Mouse (Mus musculus) thymus, adult 2 months (tissue): ENCODE measurements around the gene Kiss1r. TPM values are rescaled to one million over a fixed set of nuclear protein-coding genes. Genes with fewer than 3 reads are reported as not detected.

Experiments used
- DNase-seq: peaks from one replicate; pipeline ENCODE4 v3.0.0; 2021
- H3K27ac ChIP-seq: fragments of 200-500 bp; 2 replicates; pipeline ENCODE4 v1.5.1; 2012; ENCODE audit warnings: low read length, control low read depth; ENCODE audit not compliant: control insufficient read depth, insufficient read depth
- H3K27me3 ChIP-seq: fragments of 200-500 bp; 2 replicates; pipeline ENCODE4 v1.6.1; 2012; ENCODE audit warnings: mild to moderate bottlenecking, low read length, moderate library complexity, mixed read lengths; ENCODE audit not compliant: control insufficient read depth, insufficient read depth
- H3K36me3 ChIP-seq: fragments of 200-500 bp; 2 replicates; pipeline ENCODE4 v1.6.1; 2012; ENCODE audit warnings: mild to moderate bottlenecking, low read length, moderate library complexity; ENCODE audit not compliant: control insufficient read depth, insufficient read depth
- H3K4me1 ChIP-seq: fragments of 200-500 bp; replicated peaks from 2 replicates; pipeline ENCODE4 v1.6.1; 2012; ENCODE audit warnings: low read length; ENCODE audit not compliant: control insufficient read depth, insufficient read depth
- H3K4me3 ChIP-seq: fragments of 200-500 bp; 2 replicates; pipeline ENCODE4 v1.5.1; 2012; ENCODE audit warnings: mild to moderate bottlenecking, low read length, control low read depth, moderate library complexity; ENCODE audit not compliant: control insufficient read depth, insufficient read depth
- CTCF ChIP-seq: fragments of 200-500 bp; IDR thresholded peaks from 2 replicates; pipeline ENCODE4 v1.5.1; 2012; ENCODE audit warnings: mild to moderate bottlenecking, control low read depth, low read length, moderate library complexity, borderline replicate concordance; ENCODE audit not compliant: control insufficient read depth, poor library complexity, insufficient read depth; ENCODE audit errors: extremely low read depth
- POLR2A ChIP-seq: fragments of 200-500 bp; IDR thresholded peaks from 2 replicates; pipeline ENCODE4 v1.6.1; 2012; ENCODE audit warnings: mild to moderate bottlenecking, low read length, control low read depth, moderate library complexity; ENCODE audit not compliant: control insufficient read depth, poor library complexity, insufficient read depth; ENCODE audit errors: extremely low read depth
- WGBS: fragments of 180-500 bp; shearing (Covaris S2); methylation state at CpG from one replicate; pipeline ENCODE4 v1.1.7; 2018; 5-methylcytosine and 5-hydroxymethylcytosine counted together
- polyA plus RNA-seq: library from polyadenylated mRNA; depleted of rRNA; stranded (reverse); fragments of >200 nt; gene quantifications from 2 replicates; pipeline ENCODE4 v1.2.3, GENCODE M21; 2012; rRNA removed

Kiss1r gene
- polyA plus RNA-seq, 1 experiment: 5.8 TPM

GRCm38 (mm10) chr10:79966886-79967400, 50.2 kb downstream of the Kiss1r start:
- H3K4me3 ChIP-seq: no peak overlapping the region
- TF ChIP-seq CTCF: no peak
- TF ChIP-seq POLR2A: no peak
- 95% methylated on average over 5 of the region's 5 CpGs for WGBS
- no peak overlapping the region for H3K27ac ChIP-seq
- no peaks in the 10 kb centered on the region for H3K4me1 ChIP-seq
- peaks cover 8% of the 10 kb centered on the region; the same call in 1 of the 2 replicates for H3K27me3 ChIP-seq
- DNase-seq: no peak
- H3K36me3 ChIP-seq: peaks cover 5% of the 10 kb centered on the region; the same call in 1 of the 2 replicates

- H3K36me3 ChIP-seq: peaks cover 5% of the 10 kb centered on the region; the same call in 1 of the 2 replicates
Observed at GRCm38 (mm10) chr10:79968181-79968580, 51.4 kb downstream of the Kiss1r start.

GRCm38 (mm10) chr10:79969124-79969568, 52.4 kb downstream of the Kiss1r start:
- no peak for DNase-seq
- Histone ChIP-seq H3K27me3 (peaks cover 8% of the 10 kb centered on the region; the same call in 1 of the 2 replicates), H3K27ac (no peak overlapping the region), H3K4me3 (no peak overlapping the region), H3K36me3 (peaks cover 5% of the 10 kb centered on the region; the same call in 1 of the 2 replicates), H3K4me1 (no peaks in the 10 kb centered on the region)
- 75% methylated on average over 3 of the region's 3 CpGs for WGBS
- TF ChIP-seq CTCF (no peak), POLR2A (no peak)

More at GRCm38 (mm10) chr10:79968181-79968580, 51.4 kb downstream of the Kiss1r start:
- Histone ChIP-seq H3K4me3 (no peak overlapping the region), H3K4me1 (no peaks in the 10 kb centered on the region), H3K27ac (no peak overlapping the region), H3K27me3 (peaks cover 8% of the 10 kb centered on the region; the same call in 1 of the 2 replicates)
- TF ChIP-seq POLR2A: no peak
- TF ChIP-seq CTCF: no peak
- no peak for DNase-seq
- 100% methylated on average over 1 of the region's 1 CpGs for WGBS

- H3K36me3 ChIP-seq: 0 out of 2 replicates have a peak, but pooled peaks cover 6% of the 10 kb centered on the region
- no peaks in the 10 kb centered on the region for H3K4me1 ChIP-seq
- no peak within 1 kb of the TSS for H3K4me3 ChIP-seq
- no peak for DNase-seq
- 10% methylated on average over 47 of the region's 47 CpGs for WGBS
- H3K27me3 ChIP-seq: peaks cover 8% of the 10 kb centered on the region; the same call in 1 of the 2 replicates
- no peak for TF ChIP-seq CTCF
- no peak for TF ChIP-seq POLR2A
- no peak within 1 kb of the TSS for H3K27ac ChIP-seq
Observed at GRCm38 (mm10) chr10:79970415-79971182, 53.8 kb downstream of the Kiss1r start, which contains the start of gene Grin3b. Gene Grin3b, plus strand, starts transcription at chr10:79970715.

- no peak for DNase-seq
- no peak overlapping the region for H3K4me3 ChIP-seq
- 0 out of 2 replicates have a peak, but pooled peaks cover 8% of the 10 kb centered on the region for H3K36me3 ChIP-seq
- H3K4me1 ChIP-seq: no peaks in the 10 kb centered on the region
- WGBS: 15% methylated on average over 21 of the region's 21 CpGs
- TF ChIP-seq POLR2A: no peak
- no peak for TF ChIP-seq CTCF
- H3K27me3 ChIP-seq: peaks cover 8% of the 10 kb centered on the region; the same call in 1 of the 2 replicates
- no peak overlapping the region for H3K27ac ChIP-seq
Observed at GRCm38 (mm10) chr10:79971183-79971497, 54.4 kb downstream of the Kiss1r start.

Other genes starting within 250 kb of the Kiss1r start
- 92.1 and 92.3 TPM in 2 replicates for gene Tpgs1, start 247.6 kb upstream of the Kiss1r start, polyA plus RNA-seq
- gene Cdc34, start 234.8 kb upstream of the Kiss1r start, polyA plus RNA-seq: 309 and 321 TPM in 2 replicates
- 0.57 and 1.2 TPM in 2 replicates for gene Gzmm, start 228.0 kb upstream of the Kiss1r start, polyA plus RNA-seq
- 345 and 396 TPM in 2 replicates for gene Bsg, start 212.5 kb upstream of the Kiss1r start, polyA plus RNA-seq
- 3.1 and 4.7 TPM in 2 replicates for gene Hcn2, start 200.3 kb upstream of the Kiss1r start, polyA plus RNA-seq
- gene Polrmt, start 170.4 kb upstream of the Kiss1r start, polyA plus RNA-seq: 104 and 109 TPM in 2 replicates
- not detected in 2 replicates for gene Fgf22, start 161.9 kb upstream of the Kiss1r start, polyA plus RNA-seq
- gene Rnf126, start 150.0 kb upstream of the Kiss1r start, polyA plus RNA-seq: 375 and 472 TPM in 2 replicates
- 15.9 and 17.1 TPM in 2 replicates for gene Fstl3, start 139.7 kb upstream of the Kiss1r start, polyA plus RNA-seq
- gene Prss57, start 126.0 kb upstream of the Kiss1r start, polyA plus RNA-seq: 23.4 and 30.1 TPM in 2 replicates
- 63.7 and 87.8 TPM in 2 replicates for gene Palm, start 123.4 kb upstream of the Kiss1r start, polyA plus RNA-seq
- gene Misp, start 96.0 kb upstream of the Kiss1r start, polyA plus RNA-seq: 6.6 and 6.8 TPM in 2 replicates
- 583 and 703 TPM in 2 replicates for gene Ptbp1, start 62.5 kb upstream of the Kiss1r start, polyA plus RNA-seq
- gene Prtn3, start 42.5 kb upstream of the Kiss1r start, polyA plus RNA-seq: 5.3 and 9.2 TPM in 2 replicates
- gene Plppr3, start 42.3 kb upstream of the Kiss1r start, polyA plus RNA-seq: 1.1 and 1.9 TPM in 2 replicates
- gene Elane, start 30.7 kb upstream of the Kiss1r start, polyA plus RNA-seq: 3.7 and 8.9 TPM in 2 replicates
- gene Cfd, start 26.1 kb upstream of the Kiss1r start, polyA plus RNA-seq: 1,248 and 1,398 TPM in 2 replicates
- 103 and 121 TPM in 2 replicates for gene Med16, start 8.0 kb upstream of the Kiss1r start, polyA plus RNA-seq
- not detected in 2 replicates for gene Gm26602, start 6.1 kb upstream of the Kiss1r start, polyA plus RNA-seq
- gene R3hdm4, start 4.2 kb downstream of the Kiss1r start, polyA plus RNA-seq: 279 and 303 TPM in 2 replicates
- 12.5 and 13.5 TPM in 2 replicates for gene Arid3a, start 10.1 kb downstream of the Kiss1r start, polyA plus RNA-seq
- gene Wdr18, start 43.2 kb downstream of the Kiss1r start, polyA plus RNA-seq: 68.1 and 74.5 TPM in 2 replicates
- 0.07 and 0.14 TPM in 2 replicates for gene Grin3b, start 53.7 kb downstream of the Kiss1r start, polyA plus RNA-seq
- 540 and 566 TPM in 2 replicates for gene Tmem259, start 67.4 kb downstream of the Kiss1r start, polyA plus RNA-seq
- gene Cnn2, start 71.6 kb downstream of the Kiss1r start, polyA plus RNA-seq: 239 and 245 TPM in 2 replicates
- gene Abca7, start 79.5 kb downstream of the Kiss1r start, polyA plus RNA-seq: 79.5 and 83.5 TPM in 2 replicates
- 1,362 and 1,504 TPM in 2 replicates for gene Arhgap45, start 99.7 kb downstream of the Kiss1r start, polyA plus RNA-seq
- gene Polr2e, start 122.8 kb downstream of the Kiss1r start, polyA plus RNA-seq: 211 and 226 TPM in 2 replicates
- gene Gpx4, start 130.2 kb downstream of the Kiss1r start, polyA plus RNA-seq: 517 and 598 TPM in 2 replicates
- 127 and 138 TPM in 2 replicates for gene Sbno2, start 188.6 kb downstream of the Kiss1r start, polyA plus RNA-seq
- 265 and 270 TPM in 2 replicates for gene Stk11, start 198.8 kb downstream of the Kiss1r start, polyA plus RNA-seq
- 1,163 and 1,361 TPM in 2 replicates for gene Atp5d, start 221.7 kb downstream of the Kiss1r start, polyA plus RNA-seq
- 34.0 and 37.7 TPM in 2 replicates for gene Cbarp, start 223.9 kb downstream of the Kiss1r start, polyA plus RNA-seq
- gene Midn, start 231.3 kb downstream of the Kiss1r start, polyA plus RNA-seq: 342 and 374 TPM in 2 replicates
- 173 and 193 TPM in 2 replicates for gene Cirbp, start 249.0 kb downstream of the Kiss1r start, polyA plus RNA-seq